Mouse (Mus musculus): ENCODE data around the gene Zfp105. TPM values are rescaled to one million over a fixed set of nuclear protein-coding genes. Genes with fewer than 3 reads are reported as not detected.

Gene Zfp105
- not detected for polyA plus RNA-seq (2017; shearing (Covaris generic))

DNA sequence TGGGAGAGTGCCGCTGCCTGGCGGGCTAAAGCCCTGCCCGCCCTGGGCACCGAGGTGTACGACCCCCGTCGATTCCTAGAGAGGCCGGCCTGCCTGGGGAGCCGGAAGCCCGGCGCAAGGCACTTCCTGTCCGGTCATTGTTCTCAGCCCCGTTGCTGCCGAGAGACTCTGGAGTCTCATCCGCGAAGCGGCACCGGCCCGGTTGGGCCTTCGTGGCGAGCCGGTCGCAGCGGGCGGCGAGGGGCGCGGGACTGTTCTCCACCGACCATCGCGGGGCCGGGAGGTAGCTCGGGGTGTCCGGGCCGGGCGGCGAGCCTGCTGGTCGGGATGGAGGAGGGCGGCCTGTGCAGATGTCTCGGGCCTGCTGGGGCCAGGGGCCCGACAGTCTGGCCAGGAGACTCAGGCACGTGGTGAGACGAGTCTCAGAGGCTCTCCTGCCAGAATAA is at the start of gene Zfp105:
Gene Zfp105 (plus strand): TSS at position 137 of the 446 bp plus-strand sequence.

GRCm38 (mm10) chr9:122885385-122885784 is 37.5 kb upstream of the Zfp105 start, which contains the start of gene Zkscan7:
TSS of gene Zkscan7 (plus strand) at chr9:122885685.

GRCm38 (mm10) chr9:122950643-122951475 is 28.0 kb downstream of the Zfp105 start, which contains the start of the genes 1110059G10Rik and Kif15:
TSS of gene 1110059G10Rik (minus strand) at chr9:122951000.
TSS of gene Kif15 (plus strand) at chr9:122951046.

Other genes with a start within 250 kb of the Zfp105 start
- gene Topaz1, start 175.7 kb upstream of the Zfp105 start, polyA plus RNA-seq (2017; shearing (Covaris generic)), result 0.07 TPM
- 8.6 TPM for gene Tcaim, start 117.5 kb upstream of the Zfp105 start, polyA plus RNA-seq (2017; shearing (Covaris generic))
- not detected for gene Gm35549, start 79.0 kb upstream of the Zfp105 start, polyA plus RNA-seq (2017; shearing (Covaris generic))
- 51.3 TPM for gene Zfp445, start 57.1 kb upstream of the Zfp105 start, polyA plus RNA-seq (2017; shearing (Covaris generic))
- 3.5 TPM for gene Zkscan7, start 37.4 kb upstream of the Zfp105 start, polyA plus RNA-seq (2017; shearing (Covaris generic))
- gene 1110059G10Rik, start 27.9 kb downstream of the Zfp105 start, polyA plus RNA-seq (2017; shearing (Covaris generic)), result 22.7 TPM
- gene Kif15, start 28.0 kb downstream of the Zfp105 start, polyA plus RNA-seq (2017; shearing (Covaris generic)), result 1.4 TPM
- 13.4 TPM for gene Tmem42, start 98.3 kb downstream of the Zfp105 start, polyA plus RNA-seq (2017; shearing (Covaris generic))
- 0.87 TPM for gene Tgm4, start 111.7 kb downstream of the Zfp105 start, polyA plus RNA-seq (2017; shearing (Covaris generic))
- gene Zdhhc3, start 190.1 kb downstream of the Zfp105 start, polyA plus RNA-seq (2017; shearing (Covaris generic)), result 60.4 TPM
- 44.8 TPM for gene Exosc7, start 190.1 kb downstream of the Zfp105 start, polyA plus RNA-seq (2017; shearing (Covaris generic))
- gene Clec3b, start 227.9 kb downstream of the Zfp105 start, polyA plus RNA-seq (2017; shearing (Covaris generic)), result 0.64 TPM

All from effector memory CD4-positive, alpha-beta T cell, adult 5 months (primary cell).